ENCODE assay signal across 8 mouse cellular contexts in genomic region chr9:83805977-83806815, GRCm38 (mm10). TPM values are rescaled to one million over a fixed set of nuclear protein-coding genes. Genes with fewer than 3 reads are reported as not detected.
DNase-seq lines count a peak whose midpoint lies in the region; ATAC-seq and TF ChIP-seq lines count a peak whose summit lies in the region.

Elovl4 (minus strand) TSS chr9:83806277.

- H3K27me3 ChIP-seq in hindbrain, embryonic 13.5 days = no peaks in the 10 kb centered on the region
- peaks cover 8% of the 10 kb centered on the region; the same call in 1 of the 2 replicates for H3K27me3 ChIP-seq in lung, postnatal 0 days (replicated peaks; ENCODE audit: insufficient read depth, low read length)

- H3K9me3 ChIP-seq in hindbrain, embryonic 13.5 days = no peaks in the 10 kb centered on the region
- no peaks in the 10 kb centered on the region for H3K9me3 ChIP-seq in lung, postnatal 0 days (ENCODE audit: low read length)

- peak within 1 kb of the TSS; percentile 91 for H3K9ac ChIP-seq in hindbrain, embryonic 13.5 days
- no peak within 1 kb of the TSS; the same call in 1 of the 2 replicates for H3K9ac ChIP-seq in lung, postnatal 0 days (replicated peaks; ENCODE audit: low read depth)

- H3K36me3 ChIP-seq in hindbrain, embryonic 13.5 days = no peaks in the 10 kb centered on the region
- no peaks in the 10 kb centered on the region for H3K36me3 ChIP-seq in lung, postnatal 0 days (ENCODE audit: insufficient read depth, low read length)

- ATAC-seq in hindbrain, embryonic 13.5 days (ENCODE audit: low FRiP score) = peak; percentile 93
- ATAC-seq in lung, postnatal 0 days = peak; percentile 65

- DNase-seq in R1 (ENCODE audit: low read depth, low spot score) = peak; percentile 64
- DNase-seq in cerebellum, postnatal 25 days = peak; percentile 92 to 96
- DNase-seq in gastrocnemius, adult 18-20 months (ENCODE audit: low spot score) = peak; percentile 24
- peak; percentile 75 to 82 for DNase-seq in layer of hippocampus, postnatal 25 days (ENCODE audit: extremely low spot score in 1 of 2, low spot score in 1 of 2)
- peak; percentile 46 for DNase-seq in lung, postnatal 0 days (ENCODE audit: low spot score)
- peak; percentile 14 for DNase-seq in ovary, postnatal 10 days (ENCODE audit: low spot score)
- DNase-seq in thymus, postnatal 36 days = peak; percentile 38 to 56

- peak within 1 kb of the TSS; percentile 65 for H3K4me2 ChIP-seq in hindbrain, embryonic 13.5 days
- peak within 1 kb of the TSS; percentile 85 for H3K4me2 ChIP-seq in lung, postnatal 0 days (replicated peaks; ENCODE audit: low read depth, low read length)

- TF ChIP-seq EP300 in lung, postnatal 0 days (IDR thresholded peaks at IDR 0.05) = no peak

- peaks cover 33% of the 10 kb centered on the region for H3K4me1 ChIP-seq in hindbrain, embryonic 13.5 days (replicated peaks)
- peaks cover 13% of the 10 kb centered on the region; the same call in 1 of the 2 replicates for H3K4me1 ChIP-seq in lung, postnatal 0 days (ENCODE audit: insufficient read depth, low read depth, low read length)

- TF ChIP-seq CTCF in lung, postnatal 0 days (IDR thresholded peaks at IDR 0.05) = no peak

- 2% methylated on average over 57 of the region's 71 CpGs for WGBS in hindbrain, embryonic 13.5 days
- 3% methylated on average over 51 of the region's 71 CpGs for WGBS in lung, postnatal 0 days

- H3K4me3 ChIP-seq in hindbrain, embryonic 13.5 days = peak within 1 kb of the TSS; percentile 73
- peak within 1 kb of the TSS; percentile 48 for H3K4me3 ChIP-seq in lung, postnatal 0 days (ENCODE audit: low read depth, low read length)

- peak within 1 kb of the TSS; percentile 95 for H3K27ac ChIP-seq in hindbrain, embryonic 13.5 days
- H3K27ac ChIP-seq in lung, postnatal 0 days (ENCODE audit: low read length) = no peak within 1 kb of the TSS

RNA-seq across cellular contexts. Expression of gene Elovl4, which starts in this region (rescaled TPM):
- under 1 TPM in 1 of 2 experiments, not detected in 1; 0.26 TPM for total RNA-seq in gastrocnemius, adult 18-20 months (2021)
- polyA plus RNA-seq in hindbrain, embryonic 13.5 days (2015; fragmentation: Nextera tagmentation; extraction: Ambion mirVana) = 82.7 and 82.8 TPM in 2 replicates
- total RNA-seq in layer of hippocampus, postnatal 25 days (2021) = 10 to 100 TPM; 66.2 to 78.2 TPM
- 0.62 and 0.68 TPM in 2 replicates for polyA plus RNA-seq in lung, postnatal 0 days (2015; fragmentation: Nextera tagmentation; extraction: Ambion mirVana)

Comparison
In these comparisons a context has a peak if more than half of its experiments do, and no peak if none do; other contexts are left out.
1. RNA of gene Elovl4 (total RNA-seq): 66.2 to 78.2 TPM in layer of hippocampus, postnatal 25 days; 0.26 TPM in gastrocnemius, adult 18-20 months; every median in the first group is over 10 times any median in the second.
2. RNA of gene Elovl4 (polyA plus RNA-seq): 82.7 to 82.8 TPM in hindbrain, embryonic 13.5 days; 0.62 to 0.68 TPM in lung, postnatal 0 days; every median in the first group is over 10 times any median in the second.
3. Peak in DNase-seq in gastrocnemius, adult 18-20 months; RNA of the gene not detected or under 1 TPM.
4. Peak in DNase-seq, ATAC-seq, H3K4me3 ChIP-seq and H3K4me2 ChIP-seq in lung, postnatal 0 days; RNA of the gene not detected or under 1 TPM.
5. DNase-seq: peak in every context shown above with its lines; median percentile 94 in cerebellum, postnatal 25 days; 78 in layer of hippocampus, postnatal 25 days; 64 in R1; 47 in thymus, postnatal 36 days; 46 in lung, postnatal 0 days; 24 in gastrocnemius, adult 18-20 months; 14 in ovary, postnatal 10 days.